Mouse (Mus musculus) forebrain, embryonic 10.5 days (tissue): ENCODE data around the gene Cebpb. TPM values are rescaled to one million over a fixed set of nuclear protein-coding genes. Genes with fewer than 3 reads are reported as not detected.

Experiments
- DNase-seq: peaks from one replicate; pipeline ENCODE4 v3.0.0-alpha.2; 2017; ENCODE audit warnings: low spot score; ENCODE audit errors: extremely low spot score
- H3K27ac ChIP-seq: fragments of 300-500 bp; sonication (generic); 2 replicates; pipeline ENCODE4 v1.5.1; 2016; ENCODE audit warnings: mild to moderate bottlenecking
- H3K27me3 ChIP-seq: fragments of 300-500 bp; sonication (generic); 2 replicates; pipeline ENCODE4 v1.6.1; 2016; ENCODE audit warnings: mild to moderate bottlenecking; ENCODE audit not compliant: poor library complexity, severe bottlenecking
- H3K36me3 ChIP-seq: fragments of 300-500 bp; sonication (generic); replicated peaks from 2 replicates; pipeline ENCODE4 v1.6.1; 2016; ENCODE audit warnings: mild to moderate bottlenecking, moderate library complexity
- H3K4me1 ChIP-seq: fragments of 300-500 bp; sonication (generic); 2 replicates; pipeline ENCODE4 v1.6.1; 2016
- H3K4me3 ChIP-seq: fragments of 300-500 bp; sonication (generic); 2 replicates; pipeline ENCODE4 v1.5.1; 2016; ENCODE audit warnings: mild to moderate bottlenecking, moderate library complexity
- H3K9me3 ChIP-seq: fragments of 300-500 bp; sonication (generic); 2 replicates; pipeline ENCODE4 v1.6.1; 2016; ENCODE audit warnings: mild to moderate bottlenecking, moderate library complexity
- WGBS: fragments of 180-500 bp; shearing (Covaris S2); methylation state at CpG from one replicate; pipeline ENCODE4 v1.1.7; 2016; 5-methylcytosine and 5-hydroxymethylcytosine counted together
- polyA plus RNA-seq: library from polyadenylated mRNA; unstranded; fragments of >200 nt; fragmentation: Nextera tagmentation; extraction: Ambion mirVana; gene quantifications from 2 replicates; pipeline ENCODE4 v1.2.1, GENCODE M21; 2016

Gene Cebpb
- polyA plus RNA-seq, 1 experiment from 2014 or later = 0.33 TPM

DNA sequence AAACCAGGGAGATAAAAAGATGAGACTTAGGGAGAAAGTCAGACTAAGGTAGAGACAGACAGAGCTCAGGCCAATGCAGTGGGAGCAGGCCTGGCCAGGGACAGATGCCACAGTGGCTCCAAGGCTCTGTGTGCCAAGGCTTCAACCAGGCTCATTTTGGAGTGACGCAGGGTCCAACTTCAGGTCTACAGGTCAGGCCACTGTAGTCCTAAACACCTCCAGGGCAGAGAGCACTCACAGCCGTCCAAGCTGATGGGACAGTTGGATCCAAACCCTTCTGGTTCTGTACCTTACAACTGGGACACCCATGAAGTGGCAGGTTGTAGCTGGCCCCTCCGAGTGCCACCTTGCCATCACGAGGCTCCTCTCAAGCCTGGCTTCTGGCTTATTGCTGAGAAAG lies 30.7 kb upstream of the Cebpb start:
- Histone ChIP-seq H3K27ac (no peak overlapping the region), H3K36me3 (peaks cover 43% of the 10 kb centered on the region), H3K4me1 (peaks cover 51% of the 10 kb centered on the region), H3K4me3 (no peak overlapping the region), H3K9me3 (no peaks in the 10 kb centered on the region), H3K27me3 (peaks cover 12% of the 10 kb centered on the region)
- DNase-seq = no peak
- 90% methylated on average over 4 of the region's 4 CpGs for WGBS

DNA sequence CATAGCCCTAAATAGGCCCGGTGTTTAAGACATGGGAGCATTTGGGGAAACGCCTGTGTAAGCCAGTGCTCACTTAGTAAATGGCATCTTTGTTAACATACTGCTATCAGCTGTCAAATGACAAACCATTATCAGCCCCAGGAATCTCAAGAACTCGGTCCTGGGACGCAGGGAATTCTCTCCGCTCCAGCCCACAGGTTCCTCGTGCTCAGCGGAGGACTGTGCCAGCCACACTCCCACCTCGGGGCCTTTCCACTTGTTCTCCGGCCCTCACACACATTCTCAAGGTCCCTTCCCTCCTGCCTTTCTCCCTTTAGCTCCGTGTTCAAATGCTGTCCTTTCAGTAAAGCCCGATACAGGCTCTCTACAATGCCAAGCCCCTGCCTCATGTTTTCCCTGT lies 30.0 kb upstream of the Cebpb start:
- H3K9me3 ChIP-seq = no peaks in the 10 kb centered on the region
- WGBS = 81% methylated on average over 11 of the region's 11 CpGs
- DNase-seq = no peak
- peaks cover 35% of the 10 kb centered on the region for H3K36me3 ChIP-seq
- peaks cover 51% of the 10 kb centered on the region for H3K4me1 ChIP-seq
- no peak overlapping the region for H3K27ac ChIP-seq
- no peak overlapping the region for H3K4me3 ChIP-seq
- H3K27me3 ChIP-seq = peaks cover 17% of the 10 kb centered on the region

DNA sequence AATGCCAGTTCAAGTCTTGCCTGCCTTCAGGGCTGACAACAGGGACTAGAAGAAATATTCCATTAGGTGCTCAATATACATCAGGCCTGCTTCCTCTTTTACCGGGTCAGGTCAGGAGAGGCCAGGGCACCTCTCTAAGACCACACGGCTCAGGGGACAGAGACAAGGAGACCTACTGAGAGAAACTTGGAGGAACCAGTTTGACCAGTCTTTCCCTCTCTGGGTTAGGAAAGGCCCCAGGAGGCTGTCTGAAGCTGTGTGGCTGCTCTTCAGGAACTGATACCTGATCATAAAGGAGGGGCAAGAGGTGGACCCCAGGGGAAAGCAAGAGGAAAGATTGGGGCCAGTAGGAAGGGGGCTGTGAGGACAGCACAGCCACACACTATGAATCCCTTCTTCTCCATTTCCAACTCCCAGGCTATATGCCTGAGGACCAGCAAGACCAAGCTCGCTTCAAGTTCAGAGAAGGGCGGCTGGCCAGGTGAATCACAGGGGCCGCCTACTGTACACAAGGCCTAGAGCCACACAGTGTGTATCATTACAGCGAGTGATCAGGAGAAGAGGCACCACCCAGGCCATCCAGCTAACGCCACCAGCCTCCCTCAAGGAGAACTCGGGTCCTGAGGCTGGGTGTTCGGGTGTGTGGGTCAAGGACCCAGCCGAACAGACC lies 29.4 kb upstream of the Cebpb start:
- Histone ChIP-seq H3K36me3 (peaks cover 29% of the 10 kb centered on the region), H3K4me3 (peak overlapping the region; percentile 89), H3K9me3 (no peaks in the 10 kb centered on the region), H3K27ac (peak overlapping the region; percentile 4; the same call in 1 of the 2 replicates), H3K27me3 (peaks cover 17% of the 10 kb centered on the region), H3K4me1 (peaks cover 51% of the 10 kb centered on the region)
- no peak for DNase-seq
- WGBS = 72% methylated on average over 10 of the region's 10 CpGs

DNA sequence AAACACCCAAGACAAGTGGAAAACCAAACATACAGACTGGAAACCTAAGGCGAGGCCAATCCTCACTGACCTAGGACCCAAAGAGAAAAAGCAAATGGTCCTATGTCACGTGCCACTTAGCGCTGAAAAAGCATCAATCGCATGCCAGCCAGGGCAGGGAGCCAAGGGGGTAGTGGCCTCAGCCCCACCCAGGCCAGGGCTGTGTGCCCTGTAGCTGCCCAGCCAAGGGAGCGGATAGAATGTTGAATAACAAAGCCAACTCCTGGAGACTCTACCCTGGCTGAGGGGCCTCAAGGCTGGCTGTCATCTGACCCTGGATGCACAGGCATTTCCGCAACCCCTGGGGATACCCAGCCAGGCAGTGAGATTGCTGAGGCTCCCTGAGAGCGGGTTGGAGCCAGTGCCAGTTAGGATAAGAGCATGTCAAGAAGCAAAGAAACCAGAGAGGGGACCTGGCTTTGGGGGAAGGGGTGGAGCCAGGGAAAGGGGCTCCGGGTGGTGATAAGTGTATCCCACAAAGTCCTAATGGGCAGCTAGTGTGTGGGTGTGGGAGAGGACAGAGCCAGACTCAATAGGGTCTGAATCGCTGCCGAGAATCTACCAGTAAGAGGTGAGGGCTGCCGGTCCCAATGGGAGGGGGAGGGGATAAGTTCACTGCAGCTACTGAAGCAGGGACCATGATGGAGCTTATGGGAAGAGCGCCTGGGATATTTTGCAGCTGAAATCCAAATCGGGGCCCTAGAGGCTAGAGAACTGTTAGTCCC lies 28.7 kb upstream of the Cebpb start:
- Histone ChIP-seq H3K27ac (peak overlapping the region; percentile 90), H3K27me3 (peaks cover 17% of the 10 kb centered on the region), H3K36me3 (peaks cover 22% of the 10 kb centered on the region), H3K4me3 (peak overlapping the region; percentile 89), H3K4me1 (peaks cover 51% of the 10 kb centered on the region), H3K9me3 (no peaks in the 10 kb centered on the region)
- no peak for DNase-seq
- 30% methylated on average over 13 of the region's 13 CpGs for WGBS

DNA sequence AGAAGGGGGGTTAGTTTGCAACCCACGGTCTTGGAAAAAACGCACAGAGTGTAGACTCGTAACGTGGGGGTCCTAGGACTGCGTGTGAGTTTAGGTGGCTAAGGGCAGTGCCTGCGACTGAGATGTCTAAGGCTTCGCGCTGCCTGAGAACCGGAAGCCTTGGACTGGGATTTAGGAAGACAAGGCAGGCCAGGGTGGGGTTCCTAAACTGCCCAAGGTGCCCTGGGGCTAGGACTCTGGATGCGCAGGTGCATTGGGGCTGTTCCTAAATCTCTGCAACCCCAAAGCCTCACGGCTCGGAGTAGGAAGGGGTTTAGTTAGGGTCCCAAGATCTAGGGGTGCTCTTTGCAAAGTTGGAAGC lies 28.1 kb upstream of the Cebpb start:
- peak overlapping the region; percentile 90 for H3K27ac ChIP-seq
- DNase-seq = peak; percentile 28

DNA sequence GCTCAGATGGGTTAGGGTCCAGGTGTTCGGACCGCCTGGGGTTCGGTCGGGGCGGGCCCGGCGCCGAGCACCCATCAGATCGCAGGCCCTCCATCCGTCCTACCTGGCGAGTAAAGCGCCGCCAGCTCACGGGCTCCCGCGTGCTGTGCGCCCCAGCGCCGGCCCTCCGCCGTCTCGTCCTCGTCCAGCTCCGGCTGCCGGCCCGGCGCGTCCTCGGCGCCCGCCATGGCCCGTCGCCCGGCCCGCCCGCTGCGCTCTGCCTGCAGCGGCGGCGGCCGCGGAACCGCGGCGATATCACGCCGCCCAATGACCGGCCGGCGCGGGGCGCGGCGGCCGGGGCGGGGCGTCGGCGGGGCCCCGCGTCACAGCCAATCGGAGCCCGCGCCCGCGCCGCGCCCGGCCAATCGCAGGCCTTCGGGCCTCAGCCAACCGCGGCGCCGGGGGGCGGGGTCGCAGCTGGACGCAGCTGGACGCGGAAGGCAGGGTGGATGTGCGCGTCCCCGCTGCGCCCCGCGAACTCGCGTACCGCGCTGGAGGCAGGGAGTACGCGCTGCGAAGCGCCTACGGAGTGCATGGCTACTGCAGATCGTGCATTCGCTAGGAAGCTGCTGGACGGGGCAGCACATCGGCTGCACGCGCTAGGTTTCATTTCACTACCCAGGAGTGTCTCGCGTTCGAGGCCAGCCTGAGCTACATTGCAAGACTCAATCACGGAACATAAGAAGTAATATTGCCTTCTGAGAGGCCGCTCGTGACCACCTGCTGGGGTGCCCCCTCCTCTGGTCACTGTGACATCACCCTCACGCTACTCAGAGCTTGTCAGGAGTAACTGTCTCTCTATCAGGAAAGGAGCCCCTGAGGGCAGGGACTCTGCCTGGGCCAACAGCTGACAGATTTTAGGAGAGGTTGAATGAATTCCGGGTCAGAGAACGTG lies 27.2 kb upstream of the Cebpb start, which contains the start of gene Gm20431:
Gene Gm20431, minus strand, starts transcription at position 227 of the 934 bp plus-strand sequence.
- peak within 1 kb of the TSS; percentile 89 for H3K4me3 ChIP-seq

More for the DNA sequence above, 28.1 kb upstream of the Cebpb start:
- Histone ChIP-seq H3K4me1 (peaks cover 51% of the 10 kb centered on the region), H3K9me3 (no peaks in the 10 kb centered on the region), H3K27me3 (peaks cover 17% of the 10 kb centered on the region), H3K4me3 (peak overlapping the region; percentile 89), H3K36me3 (peaks cover 21% of the 10 kb centered on the region)
- 2% methylated on average over 12 of the region's 12 CpGs for WGBS

DNA sequence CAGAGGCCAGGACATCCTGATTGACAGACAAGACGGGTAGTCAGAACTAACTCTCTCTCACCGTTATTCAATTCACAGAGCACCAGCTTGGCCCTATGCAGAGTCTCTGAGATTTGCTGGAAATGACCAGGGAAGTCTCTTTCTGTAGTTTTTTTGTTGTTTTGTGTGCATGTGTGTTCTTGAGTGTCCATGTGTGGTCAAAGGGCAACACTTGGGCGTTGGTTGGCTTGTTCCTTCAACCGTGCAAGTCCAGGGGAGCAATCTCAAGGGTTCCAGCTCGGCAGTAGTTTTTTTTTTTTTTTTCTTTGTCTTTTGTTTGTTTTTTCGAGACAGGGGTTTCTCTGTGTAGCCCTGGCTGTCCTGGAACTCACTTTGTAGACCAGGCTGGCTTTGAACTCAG lies 26.0 kb upstream of the Cebpb start:
- WGBS = 59% methylated on average over 6 of the region's 6 CpGs
- H3K9me3 ChIP-seq = no peaks in the 10 kb centered on the region
- peak overlapping the region; percentile 89; the same call in 1 of the 2 replicates for H3K4me3 ChIP-seq
- H3K36me3 ChIP-seq = peaks cover 8% of the 10 kb centered on the region
- peaks cover 44% of the 10 kb centered on the region for H3K4me1 ChIP-seq
- no peak for DNase-seq
- H3K27ac ChIP-seq = no peak overlapping the region
- peaks cover 17% of the 10 kb centered on the region for H3K27me3 ChIP-seq

More for the DNA sequence above, 27.2 kb upstream of the Cebpb start, which contains the start of gene Gm20431:
- no peaks in the 10 kb centered on the region for H3K9me3 ChIP-seq
- peaks cover 50% of the 10 kb centered on the region for H3K4me1 ChIP-seq
- peaks cover 20% of the 10 kb centered on the region for H3K36me3 ChIP-seq
- H3K27me3 ChIP-seq = peaks cover 17% of the 10 kb centered on the region
- WGBS = under 1% methylated on average over 109 of the region's 110 CpGs
- H3K27ac ChIP-seq = peak within 1 kb of the TSS; percentile 90
- peak; percentile 87 for DNase-seq

DNA sequence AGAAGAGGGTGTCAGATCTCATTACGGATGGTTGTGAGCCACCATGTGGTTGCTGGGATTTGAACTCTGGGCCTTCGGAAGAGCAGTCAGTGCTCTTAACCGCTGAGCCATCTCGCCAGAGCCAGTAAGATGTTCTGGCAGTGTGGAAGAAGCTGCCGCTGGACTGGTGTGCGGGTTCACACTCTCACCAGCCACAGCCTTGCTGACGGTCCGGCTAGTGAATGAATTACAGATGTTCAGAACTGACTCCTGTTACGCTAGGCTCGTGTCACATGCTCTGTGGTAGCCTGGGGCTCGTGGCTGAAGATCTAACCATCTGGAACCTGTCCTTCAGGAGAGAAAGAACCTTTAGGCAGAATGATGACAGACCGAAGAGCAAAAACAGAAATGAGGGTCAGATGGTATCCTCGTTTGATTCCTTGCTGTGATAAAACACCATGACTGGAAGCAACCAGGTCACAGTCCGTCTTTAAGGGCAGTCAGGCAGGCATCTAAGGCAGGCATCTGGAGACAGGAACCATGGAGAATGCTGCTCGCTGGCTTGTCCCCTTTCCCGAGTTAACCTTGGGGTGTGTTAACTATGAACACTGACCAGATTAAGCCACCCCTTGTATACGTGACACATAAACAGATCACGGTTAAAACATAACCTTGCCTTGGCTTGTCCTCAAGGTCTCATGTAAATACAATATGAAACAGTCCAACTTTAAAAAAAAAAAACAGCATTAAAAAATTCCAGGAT lies 22.6 kb upstream of the Cebpb start:
- peaks cover 17% of the 10 kb centered on the region for H3K27me3 ChIP-seq
- no peak overlapping the region for H3K27ac ChIP-seq
- H3K4me1 ChIP-seq = peaks cover 11% of the 10 kb centered on the region
- no peak overlapping the region for H3K4me3 ChIP-seq
- WGBS = 83% methylated on average over 18 of the region's 18 CpGs
- no peaks in the 10 kb centered on the region for H3K9me3 ChIP-seq
- H3K36me3 ChIP-seq = no peaks in the 10 kb centered on the region
- no peak for DNase-seq

DNA sequence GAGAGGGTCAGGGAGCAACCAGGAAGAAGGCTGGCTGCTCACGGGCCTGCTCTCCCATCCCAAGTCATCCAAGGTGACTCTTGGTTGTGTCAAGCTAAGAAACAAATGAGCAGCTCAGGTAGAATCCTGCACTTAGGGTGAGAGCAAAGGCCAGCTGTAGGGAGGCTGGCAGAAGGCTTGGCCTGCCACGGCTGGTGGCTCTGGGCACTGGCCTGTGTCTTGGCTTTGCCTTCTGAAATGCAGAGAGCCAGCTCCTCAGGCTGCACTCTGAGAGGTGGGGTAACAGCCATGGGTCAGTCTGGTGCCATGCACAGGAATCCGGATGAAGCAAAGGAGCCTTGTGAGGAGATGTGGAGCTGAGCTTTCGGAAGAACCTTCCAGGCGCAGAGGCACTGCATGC lies 20.3 kb upstream of the Cebpb start:
- DNase-seq = no peak
- Histone ChIP-seq H3K9me3 (no peaks in the 10 kb centered on the region), H3K27ac (no peak overlapping the region), H3K36me3 (no peaks in the 10 kb centered on the region), H3K27me3 (peaks cover under 1% of the 10 kb centered on the region; the same call in 1 of the 2 replicates), H3K4me3 (no peak overlapping the region), H3K4me1 (peaks cover 14% of the 10 kb centered on the region; the same call in 1 of the 2 replicates)
- 90% methylated on average over 5 of the region's 5 CpGs for WGBS

DNA sequence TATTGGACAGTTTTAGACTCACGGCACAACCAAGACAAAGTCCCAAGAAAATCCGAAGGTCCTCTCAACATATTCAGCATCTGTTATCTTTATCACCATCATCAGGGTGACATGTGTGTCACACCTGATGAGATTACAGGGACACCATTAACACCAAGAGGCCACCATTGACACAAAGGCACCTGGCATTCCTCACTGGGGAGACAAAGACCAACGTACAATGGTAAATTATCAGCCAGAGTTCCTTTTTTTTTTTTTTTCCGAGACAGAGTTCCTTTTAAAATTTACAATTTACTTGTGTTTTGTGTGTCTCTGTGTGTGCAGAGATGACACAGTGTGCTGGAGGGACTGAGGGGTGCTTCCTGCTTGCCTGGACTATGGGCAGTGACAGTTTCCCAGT lies 19.3 kb upstream of the Cebpb start:
- no peak for DNase-seq

DNA sequence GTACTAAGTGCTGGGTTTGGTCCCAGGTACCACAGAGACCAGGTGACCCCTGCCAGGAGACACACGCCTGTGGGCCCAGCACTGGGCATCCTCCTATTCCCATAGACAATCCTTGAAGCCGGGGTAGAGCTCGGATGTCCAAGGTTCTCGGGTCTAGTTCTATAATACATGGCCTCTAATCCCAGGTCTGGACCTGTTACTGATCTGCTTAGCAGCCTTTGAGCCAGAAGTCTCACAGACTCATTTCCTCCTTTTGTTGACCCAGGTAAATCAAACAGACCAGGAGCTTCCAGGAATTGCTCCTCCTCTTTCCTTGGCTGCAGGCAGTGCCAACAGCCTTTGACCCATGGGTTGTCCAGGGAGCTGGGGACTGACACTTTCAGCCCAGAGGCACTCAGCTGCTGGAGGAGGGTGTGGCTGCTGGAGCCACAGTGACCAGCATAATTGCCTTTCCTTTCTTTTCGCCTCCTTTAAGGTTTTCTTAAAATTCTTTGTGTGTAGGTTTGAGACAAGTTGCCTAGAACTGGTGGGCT lies 17.5 kb upstream of the Cebpb start:
- Histone ChIP-seq H3K4me1 (peaks cover 19% of the 10 kb centered on the region; the same call in 1 of the 2 replicates), H3K4me3 (no peak overlapping the region), H3K36me3 (no peaks in the 10 kb centered on the region), H3K27ac (no peak overlapping the region), H3K9me3 (no peaks in the 10 kb centered on the region), H3K27me3 (no peaks in the 10 kb centered on the region)
- 87% methylated on average over 5 of the region's 5 CpGs for WGBS
- no peak for DNase-seq

More for the DNA sequence above, 19.3 kb upstream of the Cebpb start:
- H3K27me3 ChIP-seq = no peaks in the 10 kb centered on the region
- H3K4me3 ChIP-seq = no peak overlapping the region
- no peaks in the 10 kb centered on the region for H3K9me3 ChIP-seq
- H3K27ac ChIP-seq = no peak overlapping the region
- WGBS = 87% methylated on average over 4 of the region's 4 CpGs
- H3K36me3 ChIP-seq = no peaks in the 10 kb centered on the region
- peaks cover 14% of the 10 kb centered on the region; the same call in 1 of the 2 replicates for H3K4me1 ChIP-seq
